Mouse (Mus musculus): Measurements from ENCODE around the gene Taf12.

- no peak for TF ChIP-seq EP300 (optimal IDR thresholded peaks at IDR 0.05)
- no peak for TF ChIP-seq CTCF (IDR thresholded peaks at IDR 0.05; ENCODE audit: low read depth)
Observed at GRCm38 (mm10) chr4:132326481-132326880, 52.3 kb downstream of the Taf12 start.
